Mouse (Mus musculus): Measurements from ENCODE around the gene Gm42688. TPM values are rescaled to one million over a fixed set of nuclear protein-coding genes. Genes with fewer than 3 reads are reported as not detected.
A peak's percentile ranks its signal among the peaks of the same experiment; 100 is the strongest.

The Gm42688 gene
- polyA plus RNA-seq, 1 experiment, result 11.9 TPM

- Histone ChIP-seq H3K36me3 (ENCODE audit: control insufficient read depth, insufficient read depth, low read length) (no peaks in the 10 kb centered on the region), H3K4me3 (ENCODE audit: control insufficient read depth, insufficient read depth, low read length) (no peak overlapping the region), H3K27ac (ENCODE audit: control insufficient read depth, insufficient read depth, low read length) (no peak overlapping the region), H3K4me1 (replicated peaks; ENCODE audit: control insufficient read depth, insufficient read depth, low read length) (peaks cover 3% of the 10 kb centered on the region), H3K27me3 (ENCODE audit: control insufficient read depth, insufficient read depth, low read length) (no peaks in the 10 kb centered on the region; the same call in 1 of the 2 replicates)
- TF ChIP-seq POLR2A (IDR thresholded peaks at IDR 0.05; ENCODE audit: control insufficient read depth, extremely low read depth, insufficient read depth, low read length, poor library complexity) (no peak), CTCF (IDR thresholded peaks at IDR 0.05; ENCODE audit: borderline replicate concordance, control insufficient read depth, extremely low read depth, insufficient read depth, low read length, poor library complexity) (no peak)
- no peak for DNase-seq
- WGBS, result 70% methylated on average over 9 of the region's 9 CpGs
Measured at GRCm38 (mm10) chr6:83145805-83146204, 44.4 kb downstream of the Gm42688 start.

- TF ChIP-seq CTCF (IDR thresholded peaks at IDR 0.05; ENCODE audit: borderline replicate concordance, control insufficient read depth, extremely low read depth, insufficient read depth, low read length, poor library complexity) (no peak), POLR2A (IDR thresholded peaks at IDR 0.05; ENCODE audit: control insufficient read depth, extremely low read depth, insufficient read depth, low read length, poor library complexity) (no peak)
- no peak overlapping the region for H3K4me3 ChIP-seq (ENCODE audit: control insufficient read depth, insufficient read depth, low read length)
- no peaks in the 10 kb centered on the region for H3K36me3 ChIP-seq (ENCODE audit: control insufficient read depth, insufficient read depth, low read length)
- WGBS, result 84% methylated on average over 7 of the region's 7 CpGs
- H3K27ac ChIP-seq (ENCODE audit: control insufficient read depth, insufficient read depth, low read length), result no peak overlapping the region
- DNase-seq, result no peak
- peaks cover 3% of the 10 kb centered on the region for H3K4me1 ChIP-seq (replicated peaks; ENCODE audit: control insufficient read depth, insufficient read depth, low read length)
- no peaks in the 10 kb centered on the region; the same call in 1 of the 2 replicates for H3K27me3 ChIP-seq (ENCODE audit: control insufficient read depth, insufficient read depth, low read length)
Measured at GRCm38 (mm10) chr6:83147280-83147679, 45.9 kb downstream of the Gm42688 start.

- DNase-seq, result no peak
- 92% methylated on average over 8 of the region's 8 CpGs for WGBS
- TF ChIP-seq CTCF (IDR thresholded peaks at IDR 0.05; ENCODE audit: borderline replicate concordance, control insufficient read depth, extremely low read depth, insufficient read depth, low read length, poor library complexity), result no peak
- TF ChIP-seq POLR2A (IDR thresholded peaks at IDR 0.05; ENCODE audit: control insufficient read depth, extremely low read depth, insufficient read depth, low read length, poor library complexity), result no peak
- H3K27me3 ChIP-seq (ENCODE audit: control insufficient read depth, insufficient read depth, low read length), result no peaks in the 10 kb centered on the region; the same call in 1 of the 2 replicates
- H3K36me3 ChIP-seq (ENCODE audit: control insufficient read depth, insufficient read depth, low read length), result no peaks in the 10 kb centered on the region
- H3K27ac ChIP-seq (ENCODE audit: control insufficient read depth, insufficient read depth, low read length), result no peak overlapping the region
- H3K4me1 ChIP-seq (replicated peaks; ENCODE audit: control insufficient read depth, insufficient read depth, low read length), result peaks cover 7% of the 10 kb centered on the region
- H3K4me3 ChIP-seq (ENCODE audit: control insufficient read depth, insufficient read depth, low read length), result no peak overlapping the region
Measured at GRCm38 (mm10) chr6:83151721-83152120, 50.3 kb downstream of the Gm42688 start.

GRCm38 (mm10) chr6:83153038-83153437, 51.6 kb downstream of the Gm42688 start:
- H3K4me1 ChIP-seq (replicated peaks; ENCODE audit: control insufficient read depth, insufficient read depth, low read length), result peaks cover 7% of the 10 kb centered on the region
- WGBS, result 91% methylated on average over 12 of the region's 12 CpGs
- DNase-seq, result no peak

GRCm38 (mm10) chr6:83153485-83153884, 52.1 kb downstream of the Gm42688 start:
- H3K4me1 ChIP-seq (replicated peaks; ENCODE audit: control insufficient read depth, insufficient read depth, low read length), result peaks cover 7% of the 10 kb centered on the region
- DNase-seq, result no peak
- no peaks in the 10 kb centered on the region for H3K36me3 ChIP-seq (ENCODE audit: control insufficient read depth, insufficient read depth, low read length)
- no peaks in the 10 kb centered on the region; the same call in 1 of the 2 replicates for H3K27me3 ChIP-seq (ENCODE audit: control insufficient read depth, insufficient read depth, low read length)
- H3K27ac ChIP-seq (ENCODE audit: control insufficient read depth, insufficient read depth, low read length), result no peak overlapping the region
- TF ChIP-seq CTCF (IDR thresholded peaks at IDR 0.05; ENCODE audit: borderline replicate concordance, control insufficient read depth, extremely low read depth, insufficient read depth, low read length, poor library complexity) (no peak), POLR2A (IDR thresholded peaks at IDR 0.05; ENCODE audit: control insufficient read depth, extremely low read depth, insufficient read depth, low read length, poor library complexity) (no peak)
- whole genome bisulfite sequencing, result 81% methylated on average over 5 of the region's 5 CpGs
- no peak overlapping the region for H3K4me3 ChIP-seq (ENCODE audit: control insufficient read depth, insufficient read depth, low read length)

More at GRCm38 (mm10) chr6:83153038-83153437, 51.6 kb downstream of the Gm42688 start:
- no peak overlapping the region for H3K27ac ChIP-seq (ENCODE audit: control insufficient read depth, insufficient read depth, low read length)
- no peak overlapping the region for H3K4me3 ChIP-seq (ENCODE audit: control insufficient read depth, insufficient read depth, low read length)
- H3K27me3 ChIP-seq (ENCODE audit: control insufficient read depth, insufficient read depth, low read length), result no peaks in the 10 kb centered on the region; the same call in 1 of the 2 replicates
- H3K36me3 ChIP-seq (ENCODE audit: control insufficient read depth, insufficient read depth, low read length), result no peaks in the 10 kb centered on the region
- TF ChIP-seq POLR2A (IDR thresholded peaks at IDR 0.05; ENCODE audit: control insufficient read depth, extremely low read depth, insufficient read depth, low read length, poor library complexity) (no peak), CTCF (IDR thresholded peaks at IDR 0.05; ENCODE audit: borderline replicate concordance, control insufficient read depth, extremely low read depth, insufficient read depth, low read length, poor library complexity) (no peak)

GRCm38 (mm10) chr6:83155552-83156238, 54.3 kb downstream of the Gm42688 start:
- 15% methylated on average over 23 of the region's 23 CpGs for WGBS
- Histone ChIP-seq H3K4me3 (ENCODE audit: control insufficient read depth, insufficient read depth, low read length) (peak overlapping the region; percentile 42), H3K27me3 (ENCODE audit: control insufficient read depth, insufficient read depth, low read length) (no peaks in the 10 kb centered on the region; the same call in 1 of the 2 replicates), H3K4me1 (replicated peaks; ENCODE audit: control insufficient read depth, insufficient read depth, low read length) (peaks cover 7% of the 10 kb centered on the region), H3K27ac (ENCODE audit: control insufficient read depth, insufficient read depth, low read length) (no peak overlapping the region), H3K36me3 (ENCODE audit: control insufficient read depth, insufficient read depth, low read length) (no peaks in the 10 kb centered on the region)
- no peak for DNase-seq
- TF ChIP-seq POLR2A (IDR thresholded peaks at IDR 0.05; ENCODE audit: control insufficient read depth, extremely low read depth, insufficient read depth, low read length, poor library complexity), result no peak
- no peak for TF ChIP-seq CTCF (IDR thresholded peaks at IDR 0.05; ENCODE audit: borderline replicate concordance, control insufficient read depth, extremely low read depth, insufficient read depth, low read length, poor library complexity)

All from thymus, adult 2 months (tissue).